Mouse (Mus musculus) embryo, embryonic 11 days (tissue): ENCODE results near the gene Fbh1.

ENCODE experiments used
- DNase-seq: peaks from one replicate; pipeline ENCODE4 v3.0.0-alpha.2; 2015

Gene Fbh1

GRCm38 (mm10) chr2:11714535-11714934, 62.8 kb downstream of the Fbh1 start:
- DNase-seq = no peak

GRCm38 (mm10) chr2:11713021-11713420, 64.4 kb downstream of the Fbh1 start:
- DNase-seq = no peak

GRCm38 (mm10) chr2:11712483-11712990, 64.8 kb downstream of the Fbh1 start:
- no peak for DNase-seq

- peak; percentile 57 for DNase-seq
Observed at GRCm38 (mm10) chr2:11710101-11710500, 67.3 kb downstream of the Fbh1 start.

GRCm38 (mm10) chr2:11708538-11708937, 68.8 kb downstream of the Fbh1 start:
- no peak for DNase-seq

GRCm38 (mm10) chr2:11706746-11707065, 70.7 kb downstream of the Fbh1 start:
- DNase-seq = peak; percentile 4

GRCm38 (mm10) chr2:11706030-11706745, 71.2 kb downstream of the Fbh1 start:
- DNase-seq = peak; percentile 26

- peak; percentile 52 for DNase-seq
Observed at GRCm38 (mm10) chr2:11705201-11706025, 72.0 kb downstream of the Fbh1 start, which contains the start of gene Il15ra. Gene Il15ra, plus strand, starts transcription at chr2:11705290.

- no peak for DNase-seq
Observed at GRCm38 (mm10) chr2:11699905-11700304, 77.5 kb downstream of the Fbh1 start.

- peak; percentile 11 for DNase-seq
Observed at GRCm38 (mm10) chr2:11698994-11699393, 78.4 kb downstream of the Fbh1 start.

- DNase-seq = no peak
Observed at GRCm38 (mm10) chr2:11695867-11696266, 81.5 kb downstream of the Fbh1 start.

- DNase-seq = no peak
Observed at GRCm38 (mm10) chr2:11694104-11694503, 83.3 kb downstream of the Fbh1 start.

- no peak for DNase-seq
Observed at GRCm38 (mm10) chr2:11693352-11693751, 84.0 kb downstream of the Fbh1 start.
